Mouse (Mus musculus): ENCODE measurements around the gene Eefsec.

GRCm38 (mm10) chr6:88274623-88275022 lies 171.7 kb downstream of the Eefsec start:
- no peak for TF ChIP-seq GATA1 (IDR thresholded peaks at IDR 0.05; ENCODE audit: low read length)
- TF ChIP-seq TAL1 (IDR thresholded peaks at IDR 0.05; ENCODE audit: low read length): no peak

All from erythroblast, embryonic 14.5 days (primary cell).